Mouse (Mus musculus) left cerebral cortex, postnatal 36 days (tissue): ENCODE results near the gene Fam171b. TPM values are rescaled to one million over a fixed set of nuclear protein-coding genes. Genes with fewer than 3 reads are reported as not detected.

ENCODE experiments used
- DNase-seq, 2 experiments: peaks; one replicate each; pipeline ENCODE4 v3.0.0; 2021 to 2022; ENCODE audit warnings: low spot score in 2 of 2, mixed read lengths in 1 of 2
- intact Hi-C: fragments of 180-260 bp; cut with DNase I; formaldehyde crosslinking; loops from one replicate; pipeline ENCODE4 v1.15.1; 2025
- total RNA-seq, 2 experiments: library from RNA; stranded (reverse); gene quantifications; 2 replicates each; pipeline ENCODE4 v1.2.3; 2021

The Fam171b gene
- total RNA-seq, 2 experiments from 2014 or later: 211 to 218 TPM

DNA sequence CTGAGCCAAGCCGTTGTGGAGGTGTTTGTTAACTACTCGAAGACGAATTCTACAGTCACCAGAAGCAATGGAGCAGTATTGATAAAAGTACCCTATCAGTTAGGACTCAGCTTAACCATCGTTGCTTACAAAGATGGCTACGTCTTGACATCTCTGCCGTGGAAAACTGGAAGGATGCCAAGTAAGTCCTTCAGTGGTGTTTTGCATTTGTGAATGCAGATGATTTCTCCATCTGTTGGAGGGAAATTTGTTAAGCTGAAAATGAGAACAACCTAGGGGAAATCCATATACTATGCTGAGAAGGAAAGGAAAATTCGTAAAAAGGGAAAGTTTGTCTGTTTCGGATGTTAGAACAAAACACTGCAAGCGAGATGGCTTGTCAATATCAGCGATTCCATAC is 41.0 kb downstream of the Fam171b start:
- no peak for DNase-seq
- intact Hi-C loops: no loop called here

- intact Hi-C loops: no loop called here
- no peak for DNase-seq
Observed at GRCm38 (mm10) chr2:83856236-83856635, 43.8 kb downstream of the Fam171b start.

DNA sequence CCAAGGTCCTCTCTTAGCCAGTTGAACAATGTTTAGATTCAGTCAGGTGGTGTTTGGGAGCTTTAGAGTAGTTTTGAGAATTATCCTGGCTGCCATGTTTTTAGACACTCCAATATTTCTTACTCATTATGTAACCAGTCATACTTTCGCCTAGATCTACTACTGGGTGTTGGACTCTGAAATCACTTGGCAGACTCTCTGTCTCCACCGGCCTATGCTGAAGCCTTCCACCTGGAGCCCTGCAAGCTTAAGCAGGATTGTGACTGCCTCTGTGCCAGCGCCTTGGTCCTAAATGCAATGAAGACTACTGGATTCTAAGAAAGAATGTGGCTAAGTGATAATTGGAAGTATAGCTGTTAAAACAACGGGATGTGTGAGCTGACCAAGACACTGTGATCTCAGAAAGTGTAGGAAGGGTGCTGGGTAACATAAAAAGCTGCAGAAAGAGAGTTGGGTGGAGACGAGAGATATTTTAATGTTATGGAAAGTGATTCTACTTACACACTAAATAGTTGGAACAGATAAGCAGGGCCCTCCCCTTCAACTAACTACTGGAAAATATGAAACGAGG is 71.5 kb downstream of the Fam171b start:
- DNase-seq: no peak
- intact Hi-C loops: no loop called here

DNA sequence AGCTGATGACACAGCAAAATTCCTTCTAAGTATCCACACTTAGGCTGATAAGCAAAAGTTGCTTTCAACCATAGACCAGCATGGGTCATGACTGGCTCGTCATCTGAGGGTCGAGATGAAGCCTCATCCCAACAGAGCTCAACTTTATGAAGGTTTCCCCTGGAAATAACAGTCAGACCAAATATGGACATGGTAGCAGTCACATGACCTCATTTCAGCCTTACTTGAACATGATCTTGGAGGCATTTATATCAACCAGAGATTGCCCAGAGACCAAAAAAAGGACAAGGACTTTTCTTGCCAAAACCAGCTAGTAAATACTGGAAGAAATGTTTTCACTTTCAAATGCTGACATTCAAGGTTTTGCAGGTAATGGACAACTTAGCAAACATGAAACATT is 81.3 kb downstream of the Fam171b start:
- DNase-seq: no peak
- intact Hi-C loops: no loop called here

GRCm38 (mm10) chr2:83901896-83902540 is 89.6 kb downstream of the Fam171b start:
- intact Hi-C loops: no loop called here

DNA sequence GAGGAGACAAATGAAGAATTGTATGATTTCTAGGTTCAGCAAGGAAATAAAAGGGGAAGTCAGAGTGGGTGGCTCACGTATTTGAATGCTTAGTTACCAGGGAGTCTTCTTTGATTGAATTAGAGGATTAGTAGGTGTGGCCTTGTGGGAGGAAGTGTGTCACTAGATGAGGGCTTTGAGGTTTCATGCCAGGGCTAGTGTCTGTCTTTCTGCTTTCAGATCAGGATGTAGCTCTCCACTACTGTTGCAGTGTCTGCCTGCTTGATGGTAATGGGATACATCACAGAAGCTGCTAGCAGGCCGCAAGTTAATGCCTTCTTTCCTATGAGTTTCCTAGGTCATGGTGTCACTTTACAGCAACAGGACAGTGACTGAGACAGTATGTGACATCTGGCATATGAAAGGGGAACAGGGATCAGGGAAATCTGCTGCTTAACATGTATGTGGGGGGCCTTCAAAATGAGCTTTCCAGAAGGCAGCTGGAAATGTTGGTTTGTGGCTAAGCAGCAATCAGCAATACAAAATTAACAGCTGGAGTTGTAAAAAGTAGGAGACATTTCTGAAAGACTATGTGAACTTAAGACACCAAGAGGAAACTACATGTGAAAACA is 117.1 kb downstream of the Fam171b start:
- intact Hi-C loops: no loop called here
- DNase-seq: no peak

More at GRCm38 (mm10) chr2:83901896-83902540, 89.6 kb downstream of the Fam171b start:
- DNase-seq: no peak

Other genes with a start within 250 kb of the Fam171b start
- 100 to 1,000 TPM; 133 to 134 TPM for gene Zc3h15, start 168.2 kb upstream of the Fam171b start, total RNA-seq
- 100 to 1,000 TPM; 133 to 134 TPM for gene Itgav, start 88.2 kb upstream of the Fam171b start, total RNA-seq
- not detected for gene Zswim2, start 128.6 kb downstream of the Fam171b start, total RNA-seq
- gene Gm13698, start 143.1 kb downstream of the Fam171b start, total RNA-seq: 1 to 10 TPM; 1.3 to 1.4 TPM
- gene Gm13693, start 148.9 kb downstream of the Fam171b start, total RNA-seq: 1 to 10 TPM; 1.3 to 1.4 TPM
- 1 to 10 TPM; 1.3 to 1.4 TPM for gene Gm13695, start 154.7 kb downstream of the Fam171b start, total RNA-seq
- gene Gm13696, start 160.5 kb downstream of the Fam171b start, total RNA-seq: 1 to 10 TPM; 1.3 to 1.4 TPM
- gene Gm13694, start 166.3 kb downstream of the Fam171b start, total RNA-seq: 1 to 10 TPM; 1.3 to 1.4 TPM
- gene Gm13697, start 172.1 kb downstream of the Fam171b start, total RNA-seq: 1 to 10 TPM; 1.3 to 1.4 TPM
- gene Gm13691, start 177.9 kb downstream of the Fam171b start, total RNA-seq: 1 to 10 TPM; 1.3 to 1.4 TPM